8 mouse cellular contexts compared by ENCODE assay signal in genomic region chr12:10438054-10439001, GRCm38 (mm10). TPM values are rescaled to one million over a fixed set of nuclear protein-coding genes. Genes with fewer than 3 reads are reported as not detected.
DNase-seq lines count a peak whose midpoint lies in the region; ATAC-seq lines count a peak whose summit lies in the region.

No protein-coding gene starts in this region.

- no peaks in the 10 kb centered on the region for H3K9me3 ChIP-seq in hindbrain, embryonic 16.5 days (ENCODE audit: control insufficient read depth, low read length)

- no peak overlapping the region for H3K4me3 ChIP-seq in hindbrain, embryonic 16.5 days (ENCODE audit: low read length)

- H3K27me3 ChIP-seq in hindbrain, embryonic 16.5 days (replicated peaks; ENCODE audit: control insufficient read depth, insufficient read depth, low read length), result no peaks in the 10 kb centered on the region

- H3K4me2 ChIP-seq in hindbrain, embryonic 16.5 days (ENCODE audit: low read length), result no peak overlapping the region

- no peaks in the 10 kb centered on the region for H3K36me3 ChIP-seq in hindbrain, embryonic 16.5 days (ENCODE audit: control insufficient read depth, insufficient read depth, low read length)

- H3K27ac ChIP-seq in hindbrain, embryonic 16.5 days (ENCODE audit: low read depth, low read length), result no peak overlapping the region

- DNase-seq in MN1 (ENCODE audit: low spot score), result peak; percentile 14
- DNase-seq in cerebellum, adult 18-20 months, result peak; percentile 70 to 81
- DNase-seq in left cerebral cortex, adult 11 months (ENCODE audit: low spot score), result peak; percentile 40
- DNase-seq in right cerebral cortex, postnatal 4 days, result peak; percentile 95
- peak; percentile 38 for DNase-seq in yolk sac, embryonic 10.5 days (ENCODE audit: low spot score)

- peak; percentile 92 for ATAC-seq in frontal cortex, adult (ENCODE audit: low TSS enrichment)
- peak; percentile 82 for ATAC-seq in hindbrain, embryonic 16.5 days
- peak; percentile 75 for ATAC-seq in megakaryocyte-erythroid progenitor cell, adult 5-6 weeks (replicated peaks; ENCODE audit: low FRiP score, low TSS enrichment, poor library complexity, severe bottlenecking)

- no peak overlapping the region for H3K9ac ChIP-seq in hindbrain, embryonic 16.5 days (ENCODE audit: low read depth, low read length)

- WGBS in hindbrain, embryonic 16.5 days, result 33% methylated on average over 15 of the region's 15 CpGs

- peaks cover 3% of the 10 kb centered on the region; the same call in 1 of the 2 replicates for H3K4me1 ChIP-seq in hindbrain, embryonic 16.5 days (ENCODE audit: control insufficient read depth, insufficient read depth, low read depth, low read length)

RNA-seq across cellular contexts. Expression of gene Rdh14, which starts 47.8 kb away (rescaled TPM):
- polyA plus RNA-seq in hindbrain, embryonic 16.5 days (2015; fragmentation: Nextera tagmentation; extraction: Ambion mirVana), result 43.5 and 45.0 TPM in 2 replicates
- total RNA-seq in megakaryocyte-erythroid progenitor cell, adult 5-6 weeks (2014; fragmentation: Nextera tagmentation), result 8.3 and 11.2 TPM in 2 replicates
- total RNA-seq in megakaryocyte-erythroid progenitor cell, adult 5-6 weeks (2017), result 10.5 and 12.0 TPM in 2 replicates

Comparison
In these comparisons a context has a peak if more than half of its experiments do, and no peak if none do; other contexts are left out.
1. DNase-seq: peak in every context shown above with its lines; median percentile 95 in right cerebral cortex, postnatal 4 days; 76 in cerebellum, adult 18-20 months; 40 in left cerebral cortex, adult 11 months; 38 in yolk sac, embryonic 10.5 days; 14 in MN1.